Mouse (Mus musculus): Measurements from ENCODE around the gene Prdx6b. TPM values are rescaled to one million over a fixed set of nuclear protein-coding genes. Genes with fewer than 3 reads are reported as not detected.
A peak's percentile ranks its signal among the peaks of the same experiment; 100 is the strongest.

Gene Prdx6b
- polyA plus RNA-seq, 1 experiment = not detected

- TF ChIP-seq POLR2A (IDR thresholded peaks at IDR 0.05; ENCODE audit: extremely low read depth, insufficient read depth, low read length) = no peak
- TF ChIP-seq CTCF (IDR thresholded peaks at IDR 0.05; ENCODE audit: extremely low read depth, insufficient read depth, low read length) = no peak
- peak overlapping the region; percentile 75; the same call in 1 of the 2 replicates for H3K4me3 ChIP-seq (ENCODE audit: insufficient read depth, low read length)
- H3K27ac ChIP-seq (ENCODE audit: insufficient read depth, low read length) = peak overlapping the region; percentile 97; the same call in 1 of the 2 replicates
- H3K4me1 ChIP-seq (ENCODE audit: control insufficient read depth, insufficient read depth, low read length) = peaks cover 1% of the 10 kb centered on the region; the same call in 1 of the 2 replicates
Observed at GRCm38 (mm10) chr2:80314854-80315241, 22.6 kb downstream of the Prdx6b start.

GRCm38 (mm10) chr2:80315242-80316161, 23.2 kb downstream of the Prdx6b start, which contains the start of gene Dnajc10:
Gene Dnajc10, plus strand, starts transcription at chr2:80315466.
- peak; percentile 63; the same call in 1 of the 2 replicates for TF ChIP-seq POLR2A (IDR thresholded peaks at IDR 0.05; ENCODE audit: extremely low read depth, insufficient read depth, low read length)
- no peak for TF ChIP-seq CTCF (IDR thresholded peaks at IDR 0.05; ENCODE audit: extremely low read depth, insufficient read depth, low read length)
- Histone ChIP-seq H3K4me1 (ENCODE audit: control insufficient read depth, insufficient read depth, low read length) (peaks cover 1% of the 10 kb centered on the region; the same call in 1 of the 2 replicates), H3K4me3 (ENCODE audit: insufficient read depth, low read length) (peak within 1 kb of the TSS; percentile 75), H3K27ac (ENCODE audit: insufficient read depth, low read length) (peak within 1 kb of the TSS; percentile 97)

GRCm38 (mm10) chr2:80322878-80323277, 30.6 kb downstream of the Prdx6b start:
- H3K4me1 ChIP-seq (ENCODE audit: control insufficient read depth, insufficient read depth, low read length) = no peaks in the 10 kb centered on the region
- H3K4me3 ChIP-seq (ENCODE audit: insufficient read depth, low read length) = no peak overlapping the region
- TF ChIP-seq POLR2A (IDR thresholded peaks at IDR 0.05; ENCODE audit: extremely low read depth, insufficient read depth, low read length) = no peak
- no peak for TF ChIP-seq CTCF (IDR thresholded peaks at IDR 0.05; ENCODE audit: extremely low read depth, insufficient read depth, low read length)
- H3K27ac ChIP-seq (ENCODE audit: insufficient read depth, low read length) = no peak overlapping the region

- Histone ChIP-seq H3K4me3 (ENCODE audit: insufficient read depth, low read length) (no peak overlapping the region), H3K27ac (ENCODE audit: insufficient read depth, low read length) (no peak overlapping the region), H3K4me1 (ENCODE audit: control insufficient read depth, insufficient read depth, low read length) (no peaks in the 10 kb centered on the region)
- no peak for TF ChIP-seq POLR2A (IDR thresholded peaks at IDR 0.05; ENCODE audit: extremely low read depth, insufficient read depth, low read length)
- no peak for TF ChIP-seq CTCF (IDR thresholded peaks at IDR 0.05; ENCODE audit: extremely low read depth, insufficient read depth, low read length)
Observed at GRCm38 (mm10) chr2:80325779-80326178, 33.5 kb downstream of the Prdx6b start.

GRCm38 (mm10) chr2:80327272-80327671, 35.0 kb downstream of the Prdx6b start:
- Histone ChIP-seq H3K27ac (ENCODE audit: insufficient read depth, low read length) (no peak overlapping the region), H3K4me1 (ENCODE audit: control insufficient read depth, insufficient read depth, low read length) (no peaks in the 10 kb centered on the region), H3K4me3 (ENCODE audit: insufficient read depth, low read length) (no peak overlapping the region)
- TF ChIP-seq CTCF (IDR thresholded peaks at IDR 0.05; ENCODE audit: extremely low read depth, insufficient read depth, low read length) = no peak
- no peak for TF ChIP-seq POLR2A (IDR thresholded peaks at IDR 0.05; ENCODE audit: extremely low read depth, insufficient read depth, low read length)

GRCm38 (mm10) chr2:80328961-80329653, 36.8 kb downstream of the Prdx6b start:
- TF ChIP-seq POLR2A (IDR thresholded peaks at IDR 0.05; ENCODE audit: extremely low read depth, insufficient read depth, low read length) (no peak), CTCF (IDR thresholded peaks at IDR 0.05; ENCODE audit: extremely low read depth, insufficient read depth, low read length) (no peak)
- Histone ChIP-seq H3K4me3 (ENCODE audit: insufficient read depth, low read length) (no peak overlapping the region), H3K4me1 (ENCODE audit: control insufficient read depth, insufficient read depth, low read length) (no peaks in the 10 kb centered on the region), H3K27ac (ENCODE audit: insufficient read depth, low read length) (no peak overlapping the region)

GRCm38 (mm10) chr2:80340537-80340936, 48.3 kb downstream of the Prdx6b start:
- Histone ChIP-seq H3K27ac (ENCODE audit: insufficient read depth, low read length) (no peak overlapping the region), H3K4me1 (ENCODE audit: control insufficient read depth, insufficient read depth, low read length) (no peaks in the 10 kb centered on the region), H3K4me3 (ENCODE audit: insufficient read depth, low read length) (no peak overlapping the region)
- no peak for TF ChIP-seq CTCF (IDR thresholded peaks at IDR 0.05; ENCODE audit: extremely low read depth, insufficient read depth, low read length)
- no peak for TF ChIP-seq POLR2A (IDR thresholded peaks at IDR 0.05; ENCODE audit: extremely low read depth, insufficient read depth, low read length)

Other genes starting within 250 kb of the Prdx6b start
- gene Pde1a, start 163.0 kb upstream of the Prdx6b start, polyA plus RNA-seq (2012; rRNA removed) = 119 and 128 TPM in 2 replicates
- 41.3 and 42.9 TPM in 2 replicates for gene Dnajc10, start 23.0 kb downstream of the Prdx6b start, polyA plus RNA-seq (2012; rRNA removed)
- 13.3 and 14.3 TPM in 2 replicates for gene Frzb, start 155.2 kb downstream of the Prdx6b start, polyA plus RNA-seq (2012; rRNA removed)

Data from cortical plate, adult 2 months (tissue).